Mouse (Mus musculus) midbrain, embryonic 16.5 days (tissue): Measurements from ENCODE around the gene Pdzrn3. TPM values are rescaled to one million over a fixed set of nuclear protein-coding genes. Genes with fewer than 3 reads are reported as not detected.

ENCODE experiments used
- ATAC-seq: fragments of 200-750 bp; cut with Nextera tagmentation; 2 replicates; pipeline ENCODE4 v1.8.0; 2017; ENCODE audit warnings: moderate TSS enrichment
- H3K27ac ChIP-seq: fragments of 300-500 bp; sonication (generic); 2 replicates; pipeline ENCODE4 v1.5.1; 2014; ENCODE audit warnings: mild to moderate bottlenecking, low read length, mixed read lengths
- H3K27me3 ChIP-seq: fragments of 300-500 bp; sonication (generic); 2 replicates; pipeline ENCODE4 v1.6.1; 2014; ENCODE audit warnings: low read depth, low read length, mixed read lengths; ENCODE audit not compliant: control insufficient read depth, insufficient read depth
- H3K36me3 ChIP-seq: fragments of 300-500 bp; sonication (generic); 2 replicates; pipeline ENCODE4 v1.6.1; 2014; ENCODE audit warnings: mild to moderate bottlenecking, low read length, moderate library complexity, mixed read lengths; ENCODE audit not compliant: control insufficient read depth, insufficient read depth
- H3K4me1 ChIP-seq: fragments of 300-500 bp; sonication (generic); 2 replicates; pipeline ENCODE4 v1.6.1; 2014; ENCODE audit warnings: mild to moderate bottlenecking, low read length, mixed read lengths; ENCODE audit not compliant: control insufficient read depth, insufficient read depth
- H3K4me2 ChIP-seq: fragments of 300-500 bp; sonication (generic); 2 replicates; pipeline ENCODE4 v1.6.1; 2014; ENCODE audit warnings: mild to moderate bottlenecking, low read length, mixed read lengths
- H3K4me3 ChIP-seq: fragments of 300-500 bp; sonication (generic); 2 replicates; pipeline ENCODE4 v1.5.1; 2014; ENCODE audit warnings: low read depth, mild to moderate bottlenecking, low read length, moderate library complexity, mixed read lengths
- H3K9ac ChIP-seq: fragments of 300-500 bp; sonication (generic); 2 replicates; pipeline ENCODE4 v1.6.1; 2014; ENCODE audit warnings: low read depth, low read length, mixed read lengths
- H3K9me3 ChIP-seq: fragments of 300-500 bp; sonication (generic); replicated peaks from 2 replicates; pipeline ENCODE4 v1.6.1; 2014; ENCODE audit warnings: mild to moderate bottlenecking, low read length, mixed read lengths; ENCODE audit not compliant: control insufficient read depth, poor library complexity, severe bottlenecking
- WGBS: fragments of 180-500 bp; shearing (Covaris S2); extraction: QIAGEN DNeasy Blood & Tissue Kit; methylation state at CpG from one replicate; pipeline ENCODE4 v1.1.7; 2014; 5-methylcytosine and 5-hydroxymethylcytosine counted together
- polyA plus RNA-seq: library from polyadenylated mRNA; unstranded; fragments of >200 nt; fragmentation: Nextera tagmentation; extraction: Ambion mirVana; gene quantifications from 2 replicates; pipeline ENCODE4 v1.2.1, GENCODE M21; 2015

Gene Pdzrn3
- polyA plus RNA-seq, 1 experiment from 2014 or later, result 20.3 TPM

GRCm38 (mm10) chr6:101306834-101307233 is 70.9 kb downstream of the Pdzrn3 start:
- no peaks in the 10 kb centered on the region for H3K9me3 ChIP-seq
- no peak for ATAC-seq
- H3K27me3 ChIP-seq, result no peaks in the 10 kb centered on the region
- no peak overlapping the region for H3K4me2 ChIP-seq
- no peak overlapping the region for H3K27ac ChIP-seq
- no peak overlapping the region for H3K4me3 ChIP-seq
- peaks cover 6% of the 10 kb centered on the region for H3K4me1 ChIP-seq
- WGBS, result 72% methylated on average over 7 of the region's 7 CpGs
- H3K9ac ChIP-seq, result no peak overlapping the region
- no peaks in the 10 kb centered on the region for H3K36me3 ChIP-seq

GRCm38 (mm10) chr6:101305543-101305942 is 72.2 kb downstream of the Pdzrn3 start:
- Histone ChIP-seq H3K9ac (no peak overlapping the region), H3K27me3 (no peaks in the 10 kb centered on the region), H3K4me1 (peaks cover 6% of the 10 kb centered on the region), H3K36me3 (no peaks in the 10 kb centered on the region), H3K4me3 (no peak overlapping the region), H3K9me3 (no peaks in the 10 kb centered on the region), H3K27ac (no peak overlapping the region), H3K4me2 (no peak overlapping the region)
- no peak for ATAC-seq
- WGBS, result 96% methylated on average over 6 of the region's 6 CpGs

- 91% methylated on average over 11 of the region's 11 CpGs for WGBS
- H3K9ac ChIP-seq, result no peak overlapping the region
- H3K4me2 ChIP-seq, result no peak overlapping the region
- H3K27ac ChIP-seq, result no peak overlapping the region
- no peaks in the 10 kb centered on the region for H3K27me3 ChIP-seq
- H3K36me3 ChIP-seq, result no peaks in the 10 kb centered on the region
- no peak for ATAC-seq
- peaks cover 6% of the 10 kb centered on the region for H3K4me1 ChIP-seq
- H3K4me3 ChIP-seq, result no peak overlapping the region
- H3K9me3 ChIP-seq, result no peaks in the 10 kb centered on the region
These were observed 73.5 kb downstream of the Pdzrn3 start for GRCm38 (mm10) chr6:101303959-101304738.

GRCm38 (mm10) chr6:101303501-101303900 is 74.2 kb downstream of the Pdzrn3 start:
- H3K4me2 ChIP-seq, result no peak overlapping the region
- no peaks in the 10 kb centered on the region for H3K27me3 ChIP-seq
- no peaks in the 10 kb centered on the region for H3K9me3 ChIP-seq
- peaks cover 6% of the 10 kb centered on the region for H3K4me1 ChIP-seq
- no peak overlapping the region for H3K4me3 ChIP-seq
- no peak overlapping the region for H3K9ac ChIP-seq
- no peak overlapping the region for H3K27ac ChIP-seq
- no peak for ATAC-seq
- no peaks in the 10 kb centered on the region for H3K36me3 ChIP-seq
- 97% methylated on average over 1 of the region's 1 CpGs for WGBS

GRCm38 (mm10) chr6:101301154-101301553 is 76.5 kb downstream of the Pdzrn3 start:
- Histone ChIP-seq H3K4me1 (no peaks in the 10 kb centered on the region), H3K27ac (no peak overlapping the region), H3K9me3 (no peaks in the 10 kb centered on the region), H3K9ac (no peak overlapping the region), H3K27me3 (no peaks in the 10 kb centered on the region), H3K36me3 (no peaks in the 10 kb centered on the region), H3K4me2 (no peak overlapping the region), H3K4me3 (no peak overlapping the region)
- WGBS, result 85% methylated on average over 8 of the region's 8 CpGs
- ATAC-seq, result no peak

GRCm38 (mm10) chr6:101299434-101299833 is 78.3 kb downstream of the Pdzrn3 start:
- Histone ChIP-seq H3K27me3 (no peaks in the 10 kb centered on the region), H3K27ac (no peak overlapping the region), H3K4me2 (no peak overlapping the region), H3K9ac (no peak overlapping the region), H3K36me3 (no peaks in the 10 kb centered on the region), H3K4me3 (no peak overlapping the region), H3K4me1 (no peaks in the 10 kb centered on the region), H3K9me3 (no peaks in the 10 kb centered on the region)
- 86% methylated on average over 2 of the region's 2 CpGs for WGBS
- no peak for ATAC-seq

GRCm38 (mm10) chr6:101297563-101298520 is 79.9 kb downstream of the Pdzrn3 start:
- Histone ChIP-seq H3K4me1 (no peaks in the 10 kb centered on the region), H3K4me2 (no peak overlapping the region), H3K36me3 (no peaks in the 10 kb centered on the region), H3K27ac (no peak overlapping the region), H3K4me3 (no peak overlapping the region), H3K9me3 (no peaks in the 10 kb centered on the region), H3K27me3 (no peaks in the 10 kb centered on the region), H3K9ac (no peak overlapping the region)
- WGBS, result 91% methylated on average over 15 of the region's 15 CpGs
- no peak for ATAC-seq

GRCm38 (mm10) chr6:101296997-101297396 is 80.7 kb downstream of the Pdzrn3 start:
- no peaks in the 10 kb centered on the region for H3K36me3 ChIP-seq
- no peak overlapping the region for H3K4me3 ChIP-seq
- no peak overlapping the region for H3K4me2 ChIP-seq
- H3K9me3 ChIP-seq, result no peaks in the 10 kb centered on the region
- no peaks in the 10 kb centered on the region for H3K27me3 ChIP-seq
- H3K9ac ChIP-seq, result no peak overlapping the region
- no peaks in the 10 kb centered on the region for H3K4me1 ChIP-seq
- no peak overlapping the region for H3K27ac ChIP-seq
- WGBS, result 86% methylated on average over 8 of the region's 8 CpGs
- no peak for ATAC-seq

GRCm38 (mm10) chr6:101296280-101296679 is 81.4 kb downstream of the Pdzrn3 start:
- WGBS, result 45% methylated on average over 8 of the region's 8 CpGs
- Histone ChIP-seq H3K9me3 (no peaks in the 10 kb centered on the region), H3K27me3 (no peaks in the 10 kb centered on the region), H3K27ac (no peak overlapping the region), H3K4me1 (no peaks in the 10 kb centered on the region), H3K4me2 (no peak overlapping the region), H3K36me3 (no peaks in the 10 kb centered on the region), H3K9ac (no peak overlapping the region), H3K4me3 (no peak overlapping the region)
- no peak for ATAC-seq
